Mouse (Mus musculus) heart, embryonic 10.5 days (tissue): ENCODE data around the gene Fstl3. TPM values are rescaled to one million over a fixed set of nuclear protein-coding genes. Genes with fewer than 3 reads are reported as not detected.

Source experiments
- DNase-seq: peaks from one replicate; pipeline ENCODE4 v3.0.0-alpha.2; 2017; ENCODE audit warnings: low spot score
- H3K27ac ChIP-seq: fragments of 300-500 bp; sonication (generic); 2 replicates; pipeline ENCODE4 v1.5.1; 2016; ENCODE audit warnings: mild to moderate bottlenecking
- H3K27me3 ChIP-seq: fragments of 300-500 bp; sonication (generic); 2 replicates; pipeline ENCODE4 v1.6.1; 2016; ENCODE audit warnings: mild to moderate bottlenecking; ENCODE audit not compliant: poor library complexity, insufficient read depth, severe bottlenecking
- H3K36me3 ChIP-seq: fragments of 300-500 bp; sonication (generic); 2 replicates; pipeline ENCODE4 v1.6.1; 2016; ENCODE audit warnings: mild to moderate bottlenecking, moderate library complexity
- H3K4me1 ChIP-seq: fragments of 300-500 bp; sonication (generic); 2 replicates; pipeline ENCODE4 v1.6.1; 2016; ENCODE audit warnings: mild to moderate bottlenecking
- H3K4me3 ChIP-seq: fragments of 300-500 bp; sonication (generic); 2 replicates; pipeline ENCODE4 v1.5.1; 2016; ENCODE audit warnings: mild to moderate bottlenecking, moderate library complexity
- H3K9me3 ChIP-seq: fragments of 300-500 bp; sonication (generic); 2 replicates; pipeline ENCODE4 v1.6.1; 2016; ENCODE audit warnings: mild to moderate bottlenecking, moderate library complexity
- WGBS: fragments of 180-500 bp; shearing (Covaris S2); methylation state at CpG from one replicate; pipeline ENCODE4 v1.1.7; 2016; 5-methylcytosine and 5-hydroxymethylcytosine counted together
- polyA plus RNA-seq: library from polyadenylated mRNA; unstranded; fragments of >200 nt; fragmentation: Nextera tagmentation; extraction: Ambion mirVana; gene quantifications from 2 replicates; pipeline ENCODE4 v1.2.1, GENCODE M21; 2016

The Fstl3 gene
- 7.9 and 8.0 TPM in 2 replicates for polyA plus RNA-seq

DNA sequence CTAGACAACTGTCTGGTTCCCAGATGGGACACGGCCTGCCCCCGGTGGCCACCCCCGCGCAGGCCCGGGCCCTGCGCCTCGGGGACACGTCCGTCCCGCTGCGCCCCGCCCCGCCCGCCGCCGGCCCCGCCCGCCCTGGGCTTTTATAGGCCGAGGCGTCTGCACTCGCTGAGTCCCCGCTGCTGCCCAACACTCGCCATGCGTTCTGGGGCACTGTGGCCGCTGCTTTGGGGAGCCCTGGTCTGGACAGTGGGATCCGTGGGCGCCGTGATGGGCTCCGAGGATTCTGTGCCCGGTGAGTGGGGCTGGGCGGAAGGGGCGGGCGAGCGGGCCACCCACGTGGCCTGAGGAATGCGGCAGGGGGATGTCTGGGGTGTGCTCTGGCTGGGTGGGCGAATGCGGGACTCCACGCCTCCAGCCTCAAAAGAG, at the start of gene Fstl3:
TSS of gene Fstl3 (plus strand) at position 170 of the 429 bp plus-strand sequence.
- Histone ChIP-seq H3K36me3 (no peaks in the 10 kb centered on the region), H3K4me3 (peak within 1 kb of the TSS; percentile 66), H3K27me3 (peaks cover 55% of the 10 kb centered on the region), H3K27ac (peak within 1 kb of the TSS; percentile 84), H3K9me3 (no peaks in the 10 kb centered on the region; the same call in 1 of the 2 replicates), H3K4me1 (peaks cover 50% of the 10 kb centered on the region)
- WGBS, result 2% methylated on average over 39 of the region's 39 CpGs
- no peak for DNase-seq

DNA sequence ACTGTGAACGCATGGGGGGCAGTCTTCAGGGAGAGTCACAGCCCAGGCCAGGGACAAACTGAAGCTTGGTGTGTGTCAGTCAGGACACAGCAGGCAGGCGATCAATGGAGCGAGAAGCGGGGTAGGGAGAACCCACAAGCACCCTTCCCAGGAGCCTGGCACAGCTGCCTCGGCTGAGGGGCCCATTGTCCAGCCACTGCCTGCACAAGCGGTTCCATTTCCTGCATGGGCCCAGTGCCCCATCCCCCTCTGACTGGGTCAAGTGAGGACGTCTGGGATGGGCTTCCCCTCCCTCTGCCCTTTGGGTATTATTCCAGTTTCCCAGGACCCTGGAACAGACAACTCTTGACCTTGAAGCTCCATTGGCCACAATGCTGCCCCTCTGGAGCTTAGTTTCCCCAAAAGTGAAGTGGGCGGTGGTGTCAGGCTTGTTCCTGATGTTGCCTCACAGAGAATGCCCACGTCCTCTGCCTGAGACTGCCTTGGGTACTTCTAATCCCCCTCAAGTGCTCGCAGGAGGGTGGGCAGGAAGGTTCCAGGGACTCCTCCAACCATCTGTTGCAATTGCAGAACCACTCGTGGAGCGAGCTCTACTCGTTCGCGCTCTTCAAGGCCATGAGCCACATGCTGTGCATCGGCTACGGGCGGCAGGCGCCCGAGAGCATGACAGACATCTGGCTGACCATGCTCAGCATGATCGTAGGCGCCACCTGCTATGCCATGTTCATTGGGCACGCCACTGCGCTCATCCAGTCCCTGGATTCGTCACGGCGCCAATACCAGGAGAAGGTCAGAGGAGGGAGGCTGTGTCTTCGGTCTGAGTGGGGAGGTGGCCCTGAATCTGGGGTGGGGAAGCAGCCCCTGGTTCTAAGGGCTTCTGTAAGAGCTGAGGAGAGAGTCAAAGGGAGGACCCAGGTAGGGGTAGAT, 48.5 kb upstream of the Fstl3 start:
- Histone ChIP-seq H3K4me1 (peaks cover 10% of the 10 kb centered on the region), H3K27me3 (peaks cover 12% of the 10 kb centered on the region; the same call in 1 of the 2 replicates), H3K36me3 (peaks cover 1% of the 10 kb centered on the region; the same call in 1 of the 2 replicates), H3K4me3 (no peak overlapping the region), H3K9me3 (peaks cover 3% of the 10 kb centered on the region; the same call in 1 of the 2 replicates), H3K27ac (no peak overlapping the region)
- DNase-seq, result no peak
- 63% methylated on average over 28 of the region's 28 CpGs for whole genome bisulfite sequencing

GRCm38 (mm10) chr10:79729357-79729965, 47.6 kb upstream of the Fstl3 start:
- Histone ChIP-seq H3K36me3 (peaks cover 10% of the 10 kb centered on the region), H3K4me1 (0 out of 2 replicates have a peak, but pooled peaks cover 5% of the 10 kb centered on the region), H3K27ac (no peak overlapping the region), H3K27me3 (peaks cover 20% of the 10 kb centered on the region; the same call in 1 of the 2 replicates), H3K9me3 (peaks cover 3% of the 10 kb centered on the region; the same call in 1 of the 2 replicates), H3K4me3 (no peak overlapping the region)
- WGBS, result 70% methylated on average over 13 of the region's 13 CpGs
- no peak for DNase-seq

- peaks cover 39% of the 10 kb centered on the region for H3K36me3 ChIP-seq
- peaks cover 16% of the 10 kb centered on the region for H3K4me1 ChIP-seq
- 93% methylated on average over 1 of the region's 1 CpGs for WGBS
- peaks cover 24% of the 10 kb centered on the region for H3K9me3 ChIP-seq
- no peak for DNase-seq
- no peak overlapping the region for H3K4me3 ChIP-seq
- peaks cover 50% of the 10 kb centered on the region for H3K27me3 ChIP-seq
- no peak overlapping the region for H3K27ac ChIP-seq
Measured at GRCm38 (mm10) chr10:79732500-79732899, 44.6 kb upstream of the Fstl3 start.

- DNase-seq, result no peak
- peaks cover 53% of the 10 kb centered on the region for H3K36me3 ChIP-seq
- H3K9me3 ChIP-seq, result peaks cover 36% of the 10 kb centered on the region
- peaks cover 11% of the 10 kb centered on the region for H3K4me1 ChIP-seq
- 81% methylated on average over 15 of the region's 15 CpGs for WGBS
- H3K27ac ChIP-seq, result no peak overlapping the region
- H3K27me3 ChIP-seq, result peaks cover 47% of the 10 kb centered on the region
- no peak overlapping the region for H3K4me3 ChIP-seq
Measured at GRCm38 (mm10) chr10:79733847-79734246, 43.2 kb upstream of the Fstl3 start.

GRCm38 (mm10) chr10:79735361-79735760, 41.7 kb upstream of the Fstl3 start:
- no peak for DNase-seq
- Histone ChIP-seq H3K9me3 (peaks cover 51% of the 10 kb centered on the region), H3K4me1 (peaks cover 11% of the 10 kb centered on the region), H3K36me3 (peaks cover 68% of the 10 kb centered on the region), H3K4me3 (peak overlapping the region; percentile 44), H3K27ac (peak overlapping the region; percentile 17; the same call in 1 of the 2 replicates), H3K27me3 (peaks cover 44% of the 10 kb centered on the region)
- WGBS, result 21% methylated on average over 52 of the region's 52 CpGs

GRCm38 (mm10) chr10:79736706-79737105, 40.4 kb upstream of the Fstl3 start:
- 90% methylated on average over 14 of the region's 14 CpGs for WGBS

GRCm38 (mm10) chr10:79738259-79738658, 38.8 kb upstream of the Fstl3 start:
- Histone ChIP-seq H3K27ac (no peak overlapping the region), H3K4me1 (peaks cover 11% of the 10 kb centered on the region), H3K36me3 (peaks cover 96% of the 10 kb centered on the region), H3K9me3 (peaks cover 61% of the 10 kb centered on the region), H3K4me3 (no peak overlapping the region), H3K27me3 (peaks cover 44% of the 10 kb centered on the region)
- WGBS, result 88% methylated on average over 10 of the region's 10 CpGs
- DNase-seq, result no peak

More at GRCm38 (mm10) chr10:79736706-79737105, 40.4 kb upstream of the Fstl3 start:
- Histone ChIP-seq H3K9me3 (peaks cover 61% of the 10 kb centered on the region), H3K27ac (no peak overlapping the region), H3K36me3 (peaks cover 81% of the 10 kb centered on the region), H3K27me3 (peaks cover 44% of the 10 kb centered on the region), H3K4me1 (peaks cover 11% of the 10 kb centered on the region), H3K4me3 (no peak overlapping the region)
- DNase-seq, result no peak

GRCm38 (mm10) chr10:79739234-79739633, 37.8 kb upstream of the Fstl3 start:
- H3K4me3 ChIP-seq, result 0 out of 2 replicates have a peak overlapping the region, but pooled peaks have one; percentile 12
- H3K4me1 ChIP-seq, result peaks cover 11% of the 10 kb centered on the region
- peaks cover 38% of the 10 kb centered on the region for H3K27me3 ChIP-seq
- H3K9me3 ChIP-seq, result peaks cover 61% of the 10 kb centered on the region
- peaks cover 98% of the 10 kb centered on the region for H3K36me3 ChIP-seq
- H3K27ac ChIP-seq, result no peak overlapping the region
- WGBS, result 96% methylated on average over 28 of the region's 28 CpGs
- DNase-seq, result no peak

- peaks cover 22% of the 10 kb centered on the region for H3K27me3 ChIP-seq
- H3K4me3 ChIP-seq, result 0 out of 2 replicates have a peak overlapping the region, but pooled peaks have one; percentile 8
- peaks cover 9% of the 10 kb centered on the region for H3K4me1 ChIP-seq
- 77% methylated on average over 11 of the region's 11 CpGs for WGBS
- H3K27ac ChIP-seq, result no peak overlapping the region
- peaks cover 53% of the 10 kb centered on the region for H3K9me3 ChIP-seq
- no peak for DNase-seq
- H3K36me3 ChIP-seq, result peaks cover 91% of the 10 kb centered on the region
Measured at GRCm38 (mm10) chr10:79740863-79741262, 36.2 kb upstream of the Fstl3 start.

GRCm38 (mm10) chr10:79743161-79743560, 33.9 kb upstream of the Fstl3 start:
- H3K27ac ChIP-seq, result no peak overlapping the region
- no peaks in the 10 kb centered on the region for H3K27me3 ChIP-seq
- 91% methylated on average over 11 of the region's 11 CpGs for WGBS
- H3K4me1 ChIP-seq, result peaks cover 8% of the 10 kb centered on the region; the same call in 1 of the 2 replicates
- peaks cover 68% of the 10 kb centered on the region for H3K36me3 ChIP-seq
- H3K4me3 ChIP-seq, result no peak overlapping the region
- H3K9me3 ChIP-seq, result peaks cover 32% of the 10 kb centered on the region
- no peak for DNase-seq

GRCm38 (mm10) chr10:79743650-79744365, 33.3 kb upstream of the Fstl3 start:
- Histone ChIP-seq H3K9me3 (peaks cover 26% of the 10 kb centered on the region), H3K27ac (no peak overlapping the region), H3K4me3 (no peak overlapping the region), H3K27me3 (no peaks in the 10 kb centered on the region), H3K36me3 (peaks cover 61% of the 10 kb centered on the region), H3K4me1 (peaks cover 8% of the 10 kb centered on the region; the same call in 1 of the 2 replicates)
- DNase-seq, result no peak
- WGBS, result 90% methylated on average over 15 of the region's 15 CpGs
